Mouse (Mus musculus): ENCODE data around the gene Slc43a3. TPM values are rescaled to one million over a fixed set of nuclear protein-coding genes. Genes with fewer than 3 reads are reported as not detected.

Gene Slc43a3
- polyA plus RNA-seq, 1 experiment from 2014 or later: 30.0 TPM

DNA sequence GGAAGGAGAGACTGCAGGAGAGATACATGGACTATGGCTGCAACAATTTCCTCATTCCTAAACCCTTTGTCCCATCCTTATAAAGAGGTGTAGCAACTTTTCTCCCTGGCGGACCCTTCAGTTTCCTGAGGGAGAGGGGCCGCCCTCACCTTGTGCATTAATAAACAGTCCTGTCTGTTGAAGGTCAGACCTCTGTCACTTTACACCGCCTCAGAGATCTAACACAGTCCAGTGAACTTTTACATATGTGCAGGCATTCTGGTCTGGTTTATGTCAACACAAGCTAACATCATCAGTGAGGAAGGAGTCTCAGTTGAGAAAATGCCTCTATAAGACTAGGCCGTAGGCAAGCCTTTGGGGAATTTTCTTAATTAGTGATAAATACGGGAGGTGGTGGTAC lies 22.5 kb upstream of the Slc43a3 start:
- Histone ChIP-seq H3K4me2 (no peak overlapping the region), H3K27ac (no peak overlapping the region), H3K9ac (replicated peaks) (no peak overlapping the region), H3K9me3 (no peaks in the 10 kb centered on the region), H3K36me3 (no peaks in the 10 kb centered on the region), H3K4me1 (replicated peaks) (peaks cover 4% of the 10 kb centered on the region), H3K27me3 (no peaks in the 10 kb centered on the region), H3K4me3 (replicated peaks) (no peak overlapping the region)
- 65% methylated on average over 5 of the region's 5 CpGs for WGBS
- ATAC-seq (ENCODE audit: insufficient number of reproducible peaks, insufficient read depth, low FRiP score, low TSS enrichment, low read depth): no peak

DNA sequence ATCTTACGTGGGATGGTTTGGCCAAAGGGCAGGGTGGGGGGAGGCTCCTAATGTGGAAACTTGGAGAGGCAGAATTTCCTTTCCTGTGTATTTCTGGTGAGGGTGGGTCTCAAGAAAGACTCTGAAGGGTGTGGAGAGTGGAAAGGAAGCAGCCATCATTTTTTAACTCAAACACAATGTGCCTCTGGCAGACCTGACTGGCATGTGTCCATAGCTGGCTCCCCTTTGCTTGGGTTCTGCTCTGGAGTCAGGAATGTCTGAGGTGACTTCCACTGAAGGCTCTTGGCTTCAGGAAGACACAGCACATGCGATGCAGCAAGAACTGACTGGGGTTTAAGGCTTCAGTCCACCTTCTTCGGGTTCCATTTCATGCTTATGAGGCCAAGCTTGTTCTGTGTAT lies 21.0 kb upstream of the Slc43a3 start:
- 76% methylated on average over 3 of the region's 3 CpGs for WGBS

DNA sequence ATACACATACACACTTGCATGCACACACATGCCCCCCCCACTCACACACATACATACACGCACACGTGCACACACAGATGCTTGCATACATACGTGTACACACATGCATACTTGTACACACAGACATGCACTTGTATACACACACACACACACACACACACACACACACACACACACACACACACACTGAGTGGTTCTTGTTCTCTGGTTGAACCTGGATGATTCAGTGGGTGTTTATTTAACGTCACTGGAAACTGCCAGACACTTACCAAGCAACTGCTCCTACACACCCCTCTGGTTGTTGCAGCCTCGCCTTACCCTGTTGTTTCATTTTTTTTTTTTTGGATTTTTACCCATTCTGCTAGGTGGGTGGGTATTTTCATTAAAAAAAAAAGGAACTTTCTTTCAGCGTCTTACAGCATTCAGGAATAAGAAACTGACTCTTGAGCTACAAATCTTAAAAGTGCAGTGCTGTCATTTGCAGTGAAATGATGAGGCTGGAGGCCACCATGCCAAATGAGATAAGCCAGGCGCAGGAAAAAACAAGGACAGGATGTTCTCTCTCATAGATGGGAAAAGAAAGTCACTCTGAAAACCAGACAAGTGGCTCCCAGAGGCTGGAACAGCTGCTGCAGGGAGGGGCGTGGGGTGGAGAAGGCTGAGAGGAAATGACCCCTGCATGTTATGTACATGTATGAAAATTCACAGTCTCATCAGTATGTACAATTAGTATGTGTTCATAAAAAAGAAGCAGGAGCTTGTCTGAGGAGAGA lies 19.6 kb upstream of the Slc43a3 start:
- Histone ChIP-seq H3K36me3 (no peaks in the 10 kb centered on the region), H3K4me3 (replicated peaks) (no peak overlapping the region), H3K4me1 (replicated peaks) (peaks cover 4% of the 10 kb centered on the region), H3K9ac (replicated peaks) (no peak overlapping the region), H3K9me3 (no peaks in the 10 kb centered on the region), H3K27me3 (no peaks in the 10 kb centered on the region), H3K27ac (no peak overlapping the region), H3K4me2 (no peak overlapping the region)
- WGBS: 77% methylated on average over 8 of the region's 8 CpGs
- no peak for ATAC-seq (ENCODE audit: insufficient number of reproducible peaks, insufficient read depth, low FRiP score, low TSS enrichment, low read depth)

More for the DNA sequence above, 21.0 kb upstream of the Slc43a3 start:
- ATAC-seq (ENCODE audit: insufficient number of reproducible peaks, insufficient read depth, low FRiP score, low TSS enrichment, low read depth): no peak
- no peak overlapping the region for H3K9ac ChIP-seq (replicated peaks)
- peaks cover 4% of the 10 kb centered on the region for H3K4me1 ChIP-seq (replicated peaks)
- no peaks in the 10 kb centered on the region for H3K36me3 ChIP-seq
- no peak overlapping the region for H3K27ac ChIP-seq
- no peak overlapping the region for H3K4me3 ChIP-seq (replicated peaks)
- no peaks in the 10 kb centered on the region for H3K9me3 ChIP-seq
- no peaks in the 10 kb centered on the region for H3K27me3 ChIP-seq
- H3K4me2 ChIP-seq: no peak overlapping the region

DNA sequence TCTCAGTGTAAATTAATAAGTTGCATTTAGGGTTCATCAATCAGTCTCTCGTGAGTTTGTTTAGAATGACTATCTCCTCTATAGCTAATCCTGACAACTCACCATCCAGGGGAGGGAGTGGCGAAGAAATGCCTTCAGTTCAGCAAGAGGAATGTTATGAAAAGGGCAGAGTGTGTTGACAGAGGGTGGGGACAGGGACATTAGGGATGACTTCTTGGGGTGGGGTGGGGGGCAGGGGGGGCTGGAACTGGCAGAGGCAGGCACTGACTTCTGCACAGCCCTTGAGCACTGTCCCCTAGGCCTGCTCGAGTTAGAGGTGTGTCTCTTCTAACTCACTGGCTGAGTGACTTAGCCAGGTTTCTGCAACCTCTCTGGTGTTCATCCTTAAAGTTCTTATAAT lies 18.2 kb upstream of the Slc43a3 start:
- H3K9ac ChIP-seq (replicated peaks): no peak overlapping the region
- WGBS: 71% methylated on average over 3 of the region's 3 CpGs
- no peaks in the 10 kb centered on the region for H3K9me3 ChIP-seq
- H3K4me3 ChIP-seq (replicated peaks): no peak overlapping the region
- no peaks in the 10 kb centered on the region for H3K36me3 ChIP-seq
- no peak overlapping the region for H3K4me2 ChIP-seq
- no peak for ATAC-seq (ENCODE audit: insufficient number of reproducible peaks, insufficient read depth, low FRiP score, low TSS enrichment, low read depth)
- H3K27me3 ChIP-seq: no peaks in the 10 kb centered on the region
- no peaks in the 10 kb centered on the region for H3K4me1 ChIP-seq (replicated peaks)
- H3K27ac ChIP-seq: no peak overlapping the region

DNA sequence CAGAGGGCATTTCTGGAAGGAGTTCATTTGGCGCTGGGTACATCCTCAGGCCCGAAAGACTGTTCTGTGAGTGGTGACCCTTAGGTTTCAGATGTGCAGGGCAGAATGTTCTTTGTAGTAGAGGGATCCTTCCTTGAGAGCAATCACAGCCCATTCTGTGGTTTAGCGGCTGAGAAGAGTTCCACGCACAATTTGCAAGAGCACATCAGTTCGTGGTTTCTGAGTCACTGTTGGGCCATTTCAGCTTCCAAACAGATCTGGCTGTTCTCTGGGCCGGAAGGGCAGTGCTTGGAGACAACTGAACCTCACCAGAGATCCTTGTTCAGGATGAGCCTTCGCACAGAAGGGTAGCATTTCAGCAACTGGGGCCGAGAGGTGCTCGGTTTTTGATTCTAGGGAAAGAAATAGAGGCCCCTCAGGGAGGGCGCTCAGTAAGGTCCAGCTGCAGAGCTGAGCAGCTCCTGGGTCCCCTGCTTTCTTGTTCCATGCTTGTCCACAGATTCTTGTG lies 16.7 kb upstream of the Slc43a3 start:
- ATAC-seq (ENCODE audit: insufficient number of reproducible peaks, insufficient read depth, low FRiP score, low TSS enrichment, low read depth): no peak
- Histone ChIP-seq H3K36me3 (no peaks in the 10 kb centered on the region), H3K9ac (replicated peaks) (no peak overlapping the region), H3K4me3 (replicated peaks) (no peak overlapping the region), H3K27ac (no peak overlapping the region), H3K27me3 (no peaks in the 10 kb centered on the region), H3K9me3 (peaks cover 4% of the 10 kb centered on the region; the same call in 1 of the 2 replicates), H3K4me2 (no peak overlapping the region), H3K4me1 (replicated peaks) (no peaks in the 10 kb centered on the region)
- 86% methylated on average over 10 of the region's 10 CpGs for WGBS

DNA sequence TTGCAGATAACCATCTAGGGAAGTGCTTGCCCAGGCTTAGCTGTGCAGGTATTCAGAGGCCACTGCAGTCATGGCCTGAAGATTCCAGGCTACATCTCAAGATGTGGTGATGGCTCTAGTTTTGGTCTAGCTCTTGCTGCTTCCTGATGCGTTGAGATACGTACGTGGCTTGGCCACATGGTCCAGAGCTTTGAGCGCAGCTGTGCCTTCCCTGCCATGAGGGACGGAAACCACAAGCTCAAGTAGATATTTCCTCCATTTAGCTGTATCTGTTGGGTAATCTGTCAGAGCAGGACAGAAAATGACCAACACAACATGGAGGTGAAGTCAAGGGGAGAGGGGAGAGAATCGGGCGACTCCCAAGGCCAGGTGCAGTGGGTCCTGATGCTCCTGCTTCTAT lies 6.2 kb upstream of the Slc43a3 start:
- Histone ChIP-seq H3K4me2 (no peak overlapping the region), H3K36me3 (no peaks in the 10 kb centered on the region), H3K4me3 (replicated peaks) (no peak overlapping the region), H3K9me3 (no peaks in the 10 kb centered on the region), H3K4me1 (replicated peaks) (no peaks in the 10 kb centered on the region), H3K27ac (no peak overlapping the region), H3K9ac (replicated peaks) (no peak overlapping the region), H3K27me3 (no peaks in the 10 kb centered on the region)
- ATAC-seq (ENCODE audit: insufficient number of reproducible peaks, insufficient read depth, low FRiP score, low TSS enrichment, low read depth): no peak
- WGBS: 92% methylated on average over 7 of the region's 7 CpGs

DNA sequence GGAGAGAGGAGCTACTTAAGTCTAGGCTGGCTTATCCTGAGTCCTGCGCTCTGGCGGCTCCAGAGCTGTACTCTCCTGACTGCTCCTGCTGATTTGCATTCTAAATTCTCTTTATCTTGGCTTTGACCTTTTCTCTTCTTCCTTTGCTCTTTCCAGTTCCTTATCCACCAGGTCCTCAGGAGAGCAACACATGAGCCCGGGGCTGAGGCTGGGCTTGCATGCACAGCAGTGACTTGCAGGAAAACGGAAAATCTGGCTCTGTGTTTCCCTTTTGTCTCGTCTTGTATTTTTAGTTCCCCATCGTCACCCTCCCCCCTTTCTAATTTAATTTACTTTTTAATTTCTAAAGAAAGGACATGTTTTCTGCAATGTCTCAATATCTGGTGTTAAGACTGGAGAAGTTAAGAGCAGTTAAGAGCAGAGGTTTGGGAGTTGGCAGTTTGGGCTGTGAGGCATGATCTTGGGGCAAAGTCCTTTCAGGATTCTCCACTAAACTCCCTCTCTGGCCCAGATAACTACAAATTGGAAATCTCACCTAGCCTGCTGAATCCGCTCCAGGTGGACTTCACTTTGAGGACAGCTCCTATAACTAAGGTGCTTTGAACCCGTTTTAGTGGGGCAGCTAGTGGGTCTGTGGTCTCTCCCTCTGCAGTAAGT lies 2.3 kb upstream of the Slc43a3 start:
- no peak overlapping the region for H3K4me2 ChIP-seq
- no peaks in the 10 kb centered on the region for H3K9me3 ChIP-seq
- peaks cover 3% of the 10 kb centered on the region; the same call in 1 of the 2 replicates for H3K36me3 ChIP-seq
- no peak overlapping the region for H3K27ac ChIP-seq
- ATAC-seq (ENCODE audit: insufficient number of reproducible peaks, insufficient read depth, low FRiP score, low TSS enrichment, low read depth): no peak
- no peak overlapping the region for H3K9ac ChIP-seq (replicated peaks)
- H3K4me3 ChIP-seq (replicated peaks): no peak overlapping the region
- H3K27me3 ChIP-seq: no peaks in the 10 kb centered on the region
- WGBS: 84% methylated on average over 8 of the region's 8 CpGs
- peaks cover 18% of the 10 kb centered on the region for H3K4me1 ChIP-seq (replicated peaks)

DNA sequence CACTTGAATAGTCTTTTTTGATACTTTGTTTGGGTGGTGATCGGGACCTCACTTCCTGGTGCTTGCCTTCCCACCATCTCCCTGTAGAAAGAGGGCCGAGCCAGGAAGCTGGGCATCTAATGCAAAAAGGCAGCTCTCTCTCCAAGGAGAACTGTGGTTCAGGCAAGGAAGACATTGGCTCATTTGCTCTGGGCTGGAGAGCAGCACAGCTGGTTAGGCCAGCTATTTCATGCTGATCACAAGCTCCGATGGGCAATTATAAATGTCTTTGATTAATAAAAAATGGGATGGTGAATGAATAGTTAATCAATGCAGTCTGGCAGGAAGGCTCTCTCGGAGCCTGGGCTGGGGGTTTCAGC lies 1.8 kb upstream of the Slc43a3 start:
- WGBS: 78% methylated on average over 4 of the region's 4 CpGs

DNA sequence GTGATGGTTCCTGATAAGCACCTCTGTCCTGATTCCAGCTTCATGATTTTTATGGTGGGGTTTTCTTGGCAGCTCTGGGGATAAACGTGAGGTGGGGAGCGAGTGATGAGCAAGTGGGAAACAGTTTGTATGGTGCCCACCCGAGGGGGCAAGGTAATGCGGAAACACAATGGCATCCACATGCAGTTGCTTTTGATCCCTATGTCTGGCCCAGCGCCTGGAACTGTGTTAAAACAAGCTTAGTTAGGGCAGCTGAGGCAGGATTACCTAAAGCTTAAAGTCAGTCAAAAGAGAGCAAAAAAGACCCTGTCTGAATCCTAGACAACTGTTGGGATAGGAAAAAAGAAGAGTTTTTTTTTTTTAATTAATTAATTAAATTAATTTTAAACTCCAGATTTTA lies 1.3 kb upstream of the Slc43a3 start:
- H3K4me3 ChIP-seq (replicated peaks): no peak overlapping the region
- no peak overlapping the region for H3K9ac ChIP-seq (replicated peaks)
- no peaks in the 10 kb centered on the region for H3K27me3 ChIP-seq
- 81% methylated on average over 5 of the region's 5 CpGs for WGBS
- no peak overlapping the region for H3K4me2 ChIP-seq
- no peak overlapping the region for H3K27ac ChIP-seq
- H3K36me3 ChIP-seq: peaks cover 3% of the 10 kb centered on the region
- H3K9me3 ChIP-seq: no peaks in the 10 kb centered on the region
- peaks cover 18% of the 10 kb centered on the region for H3K4me1 ChIP-seq (replicated peaks)
- ATAC-seq (ENCODE audit: insufficient number of reproducible peaks, insufficient read depth, low FRiP score, low TSS enrichment, low read depth): no peak

More for the DNA sequence above, 1.8 kb upstream of the Slc43a3 start:
- ATAC-seq (ENCODE audit: insufficient number of reproducible peaks, insufficient read depth, low FRiP score, low TSS enrichment, low read depth): no peak
- no peak overlapping the region for H3K27ac ChIP-seq
- H3K4me2 ChIP-seq: no peak overlapping the region
- H3K9me3 ChIP-seq: no peaks in the 10 kb centered on the region
- H3K4me1 ChIP-seq (replicated peaks): peaks cover 18% of the 10 kb centered on the region
- no peaks in the 10 kb centered on the region for H3K27me3 ChIP-seq
- H3K36me3 ChIP-seq: peaks cover 3% of the 10 kb centered on the region
- no peak overlapping the region for H3K4me3 ChIP-seq (replicated peaks)
- no peak overlapping the region for H3K9ac ChIP-seq (replicated peaks)

DNA sequence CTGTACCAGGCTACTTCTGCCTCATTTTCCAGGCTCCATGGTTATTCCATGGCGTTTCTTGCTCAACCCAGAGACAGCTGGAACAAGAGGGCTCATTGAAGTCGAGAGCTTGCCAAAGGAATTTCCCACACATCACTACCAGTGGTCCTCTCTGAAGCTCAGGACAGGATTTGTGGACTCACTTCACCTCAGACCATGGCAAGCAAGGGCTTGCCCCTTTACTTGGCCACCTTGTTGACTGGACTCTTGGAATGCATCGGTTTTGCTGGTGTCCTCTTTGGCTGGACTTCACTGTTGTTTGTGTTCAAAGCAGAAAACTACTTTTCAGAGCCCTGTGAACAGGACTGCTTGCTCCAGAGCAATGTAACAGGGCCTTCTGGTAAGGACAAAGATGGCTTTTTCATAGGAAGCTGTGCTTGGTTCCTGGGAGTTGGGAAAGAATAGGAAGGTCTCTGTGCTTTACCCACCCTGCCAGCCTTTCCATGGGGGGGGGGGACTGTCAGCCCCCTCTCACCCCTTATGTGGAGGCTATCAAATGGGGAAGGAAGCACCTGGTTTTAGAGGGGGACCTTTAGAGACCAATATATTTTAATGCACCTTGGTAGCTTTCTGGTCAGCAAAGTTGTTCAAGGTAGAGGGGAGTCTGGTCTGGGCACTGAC lies 1.2 kb downstream of the Slc43a3 start:
- H3K4me2 ChIP-seq: peak overlapping the region; percentile 61
- H3K36me3 ChIP-seq: peaks cover 15% of the 10 kb centered on the region
- 69% methylated on average over 3 of the region's 3 CpGs for WGBS
- H3K4me3 ChIP-seq (replicated peaks): peak overlapping the region; percentile 52
- H3K9me3 ChIP-seq: no peaks in the 10 kb centered on the region
- peak overlapping the region; percentile 41 for H3K27ac ChIP-seq
- H3K9ac ChIP-seq (replicated peaks): 0 out of 2 replicates have a peak overlapping the region, but pooled peaks have one; percentile 68
- peaks cover 18% of the 10 kb centered on the region for H3K4me1 ChIP-seq (replicated peaks)
- H3K27me3 ChIP-seq: no peaks in the 10 kb centered on the region
- no peak for ATAC-seq (ENCODE audit: insufficient number of reproducible peaks, insufficient read depth, low FRiP score, low TSS enrichment, low read depth)

DNA sequence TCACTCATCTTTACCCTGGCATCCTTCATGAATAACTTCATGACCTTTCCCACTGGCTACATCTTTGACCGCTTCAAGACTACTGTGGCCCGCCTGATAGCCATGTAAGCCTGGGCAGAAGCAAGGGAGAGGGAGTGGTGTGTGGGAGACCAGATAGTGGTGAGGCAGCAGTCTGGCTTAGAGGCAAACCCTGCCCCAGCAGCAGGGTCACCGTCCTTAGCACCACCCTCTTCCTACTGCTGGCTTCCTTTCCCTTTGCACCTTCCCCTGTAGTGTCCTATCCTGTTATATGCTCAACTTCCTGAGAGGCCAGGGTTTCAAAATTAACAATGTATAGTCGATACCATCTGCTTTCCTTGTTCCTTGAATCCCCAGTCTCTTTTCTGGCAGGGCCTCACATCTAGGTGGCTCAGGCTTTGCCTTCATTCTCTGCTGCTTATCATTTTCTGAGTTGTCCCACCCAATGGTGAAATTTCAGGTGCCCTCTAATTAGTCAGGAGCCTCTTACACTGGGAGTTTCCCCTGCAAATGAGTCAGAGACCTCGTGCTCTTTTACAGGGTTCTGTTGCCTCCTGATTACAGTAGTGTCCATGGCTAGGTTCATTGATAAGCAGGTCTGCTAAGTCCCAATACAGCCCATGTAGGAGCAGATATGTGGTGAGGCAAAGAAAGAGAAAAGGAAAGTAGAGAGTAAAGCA lies 2.0 kb downstream of the Slc43a3 start:
- 80% methylated on average over 5 of the region's 5 CpGs for WGBS
- Histone ChIP-seq H3K9ac (replicated peaks) (no peak overlapping the region), H3K4me3 (replicated peaks) (no peak overlapping the region), H3K9me3 (no peaks in the 10 kb centered on the region), H3K4me2 (peak overlapping the region; percentile 61), H3K36me3 (peaks cover 15% of the 10 kb centered on the region), H3K27ac (peak overlapping the region; percentile 41; the same call in 1 of the 2 replicates), H3K4me1 (replicated peaks) (peaks cover 18% of the 10 kb centered on the region), H3K27me3 (no peaks in the 10 kb centered on the region)
- peak; percentile 22; the same call in 1 of the 2 replicates for ATAC-seq (ENCODE audit: insufficient number of reproducible peaks, insufficient read depth, low FRiP score, low TSS enrichment, low read depth)

Measured in limb, embryonic 12.5 days (tissue).